Mouse (Mus musculus): ENCODE results near the gene Pcnx. TPM values are rescaled to one million over a fixed set of nuclear protein-coding genes. Genes with fewer than 3 reads are reported as not detected.

Gene Pcnx
- polyA plus RNA-seq (2015; fragmentation: Nextera tagmentation; extraction: Ambion mirVana) = 5.1 and 7.5 TPM in 2 replicates

GRCm38 (mm10) chr12:81859351-81860307, at the start of gene Pcnx:
TSS of gene Pcnx (plus strand) at chr12:81860023.

Other genes with a start within 250 kb of the Pcnx start
- 2.2 and 5.2 TPM in 2 replicates for gene Ttc9, start 228.8 kb upstream of the Pcnx start, polyA plus RNA-seq (2015; fragmentation: Nextera tagmentation; extraction: Ambion mirVana)
- gene Map3k9, start 78.8 kb upstream of the Pcnx start, polyA plus RNA-seq (2015; fragmentation: Nextera tagmentation; extraction: Ambion mirVana) = 0.76 and 1.7 TPM in 2 replicates